Mouse (Mus musculus) lung, postnatal 14 days (tissue): ENCODE data around the gene Fxr2.
"Not testable (repeated sequence)": the region's sequence is repeated elsewhere in the genome, so short reads cannot be mapped to it uniquely, and the experiment has no call there.

Experiments
- DNase-seq: peaks from one replicate; pipeline ENCODE4 v3.0.0; 2021

The Fxr2 gene

GRCm38 (mm10) chr11:69613553-69614256 lies 19.1 kb upstream of the Fxr2 start:
- DNase-seq = peak; percentile 90

- not testable (repeated sequence) for DNase-seq
Measured at GRCm38 (mm10) chr11:69614257-69614588, 18.6 kb upstream of the Fxr2 start.

- DNase-seq = no peak
Measured at GRCm38 (mm10) chr11:69616781-69617180, 16.0 kb upstream of the Fxr2 start.

GRCm38 (mm10) chr11:69617805-69618204 lies 15.0 kb upstream of the Fxr2 start, which contains the start of gene Shbg:
Shbg (minus strand) TSS chr11:69617905.
- DNase-seq = no peak

GRCm38 (mm10) chr11:69620394-69621081 lies 12.3 kb upstream of the Fxr2 start:
- DNase-seq = no peak

GRCm38 (mm10) chr11:69621571-69622268 lies 11.1 kb upstream of the Fxr2 start, which contains the start of gene Sat2:
Sat2 (plus strand) TSS chr11:69622024.
- peak; percentile 38 for DNase-seq

- DNase-seq = no peak
Measured at GRCm38 (mm10) chr11:69622406-69622805, 10.4 kb upstream of the Fxr2 start.

- no peak for DNase-seq
Measured at GRCm38 (mm10) chr11:69623006-69623405, 9.8 kb upstream of the Fxr2 start.

- not testable (repeated sequence) for DNase-seq
Measured at GRCm38 (mm10) chr11:69624339-69624738, 8.5 kb upstream of the Fxr2 start.

- peak; percentile 86 for DNase-seq
Measured at GRCm38 (mm10) chr11:69628286-69628685, 4.5 kb upstream of the Fxr2 start.

- DNase-seq = peak; percentile 14
Measured at GRCm38 (mm10) chr11:69629802-69630201, 3.0 kb upstream of the Fxr2 start.

- peak; percentile 70 for DNase-seq
Measured at GRCm38 (mm10) chr11:69633128-69633866, 507 bp downstream of the Fxr2 start.

GRCm38 (mm10) chr11:69635471-69635870 lies 2.7 kb downstream of the Fxr2 start:
- DNase-seq = no peak

GRCm38 (mm10) chr11:69645860-69646259 lies 13.1 kb downstream of the Fxr2 start:
- no peak for DNase-seq

GRCm38 (mm10) chr11:69653399-69653798 lies 20.6 kb downstream of the Fxr2 start:
- DNase-seq = no peak

GRCm38 (mm10) chr11:69654760-69655159 lies 22.0 kb downstream of the Fxr2 start:
- no peak for DNase-seq

- DNase-seq = peak; percentile 69
Measured at GRCm38 (mm10) chr11:69655264-69656064, 22.7 kb downstream of the Fxr2 start, which contains the start of gene Sox15. Sox15 (plus strand) TSS chr11:69655314.

GRCm38 (mm10) chr11:69656065-69656455 lies 23.3 kb downstream of the Fxr2 start:
- DNase-seq = no peak

- DNase-seq = peak; percentile 61
Measured at GRCm38 (mm10) chr11:69656617-69657461, 24.0 kb downstream of the Fxr2 start.

- DNase-seq = no peak
Measured at GRCm38 (mm10) chr11:69657462-69657881, 24.7 kb downstream of the Fxr2 start.
